Mouse (Mus musculus) cerebellum, postnatal 25 days (tissue): Measurements from ENCODE around the gene Rbm12b1.
A peak's percentile ranks its signal among the peaks of the same experiment; 100 is the strongest.
"Not testable (repeated sequence)": the region's sequence is repeated elsewhere in the genome, so short reads cannot be mapped to it uniquely, and the experiment has no call there.

ENCODE experiments used
- DNase-seq, 2 experiments: peaks; one replicate each; pipeline ENCODE4 v3.0.0; 2021; ENCODE audit warnings: mixed read lengths in 2 of 2

The Rbm12b1 gene

GRCm38 (mm10) chr4:12140141-12140567 is at the start of gene Rbm12b1:
Gene Rbm12b1 (plus strand): TSS chr4:12140264.
- DNase-seq, result peak; percentile 83 to 85

DNA sequence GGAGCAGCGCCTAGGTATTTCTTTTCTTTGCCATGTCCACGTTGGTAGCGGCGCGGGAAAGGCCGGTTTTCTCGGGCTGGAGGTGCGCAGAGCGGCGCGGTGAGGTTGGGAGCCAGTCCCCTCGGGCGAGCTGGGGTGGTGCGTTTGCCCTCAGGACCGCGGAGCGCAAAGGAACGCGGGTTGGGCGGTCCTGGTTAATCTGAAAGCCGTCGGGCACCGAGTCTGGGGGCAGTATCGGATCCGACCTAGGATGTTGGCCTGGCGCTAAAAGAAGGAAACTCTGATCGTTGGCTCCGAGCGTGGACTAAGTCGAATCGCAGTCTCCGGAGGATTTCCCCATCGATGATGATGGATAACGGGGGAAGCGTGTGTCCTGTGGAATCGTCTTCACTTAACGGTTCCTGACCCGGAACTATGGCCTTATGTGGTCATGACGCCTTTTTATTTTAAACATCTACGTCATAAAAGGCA is 563 bp downstream of the Rbm12b1 start:
- peak; percentile 34 to 51 for DNase-seq

DNA sequence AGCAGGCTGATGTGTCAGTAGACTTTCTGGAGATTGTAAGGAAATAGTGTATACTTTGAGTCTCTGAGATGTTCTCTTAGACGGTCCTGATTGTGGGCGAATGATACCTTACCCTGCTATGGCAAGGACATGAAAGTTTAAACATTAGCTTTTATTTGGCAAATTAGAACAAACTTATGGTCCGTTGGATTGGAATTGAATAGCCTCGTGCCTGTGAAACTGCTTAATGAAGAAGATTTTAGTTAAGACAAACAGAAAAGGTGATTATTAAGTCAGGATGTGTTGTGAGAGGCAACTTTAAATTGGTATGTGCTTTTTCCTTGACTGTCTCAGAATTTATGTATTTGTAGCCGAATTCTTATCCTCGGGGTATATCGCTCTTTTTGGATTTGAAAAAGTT is 1.5 kb downstream of the Rbm12b1 start:
- not testable (repeated sequence) for DNase-seq

DNA sequence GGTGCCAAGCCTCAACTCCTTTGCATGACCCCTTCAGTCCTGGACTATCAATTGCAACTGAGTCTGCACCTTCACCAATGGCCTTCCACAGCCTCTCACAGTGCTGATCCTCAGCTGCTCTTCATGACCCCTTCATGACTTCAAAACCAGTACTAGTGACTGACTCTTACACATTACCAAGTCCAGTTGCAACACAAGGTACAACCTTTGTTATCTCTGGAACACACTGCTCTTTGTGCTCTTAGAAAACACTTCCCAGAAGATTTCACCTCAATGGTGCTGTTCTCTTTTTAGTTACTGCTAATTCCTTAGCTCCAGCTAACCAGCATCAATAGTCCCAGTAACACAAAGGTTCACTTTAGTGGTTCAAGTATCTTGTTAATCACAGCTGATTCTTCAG is 7.6 kb downstream of the Rbm12b1 start:
- DNase-seq, result no peak

GRCm38 (mm10) chr4:12170986-12171317 is 30.9 kb downstream of the Rbm12b1 start:
- DNase-seq, result no peak

DNA sequence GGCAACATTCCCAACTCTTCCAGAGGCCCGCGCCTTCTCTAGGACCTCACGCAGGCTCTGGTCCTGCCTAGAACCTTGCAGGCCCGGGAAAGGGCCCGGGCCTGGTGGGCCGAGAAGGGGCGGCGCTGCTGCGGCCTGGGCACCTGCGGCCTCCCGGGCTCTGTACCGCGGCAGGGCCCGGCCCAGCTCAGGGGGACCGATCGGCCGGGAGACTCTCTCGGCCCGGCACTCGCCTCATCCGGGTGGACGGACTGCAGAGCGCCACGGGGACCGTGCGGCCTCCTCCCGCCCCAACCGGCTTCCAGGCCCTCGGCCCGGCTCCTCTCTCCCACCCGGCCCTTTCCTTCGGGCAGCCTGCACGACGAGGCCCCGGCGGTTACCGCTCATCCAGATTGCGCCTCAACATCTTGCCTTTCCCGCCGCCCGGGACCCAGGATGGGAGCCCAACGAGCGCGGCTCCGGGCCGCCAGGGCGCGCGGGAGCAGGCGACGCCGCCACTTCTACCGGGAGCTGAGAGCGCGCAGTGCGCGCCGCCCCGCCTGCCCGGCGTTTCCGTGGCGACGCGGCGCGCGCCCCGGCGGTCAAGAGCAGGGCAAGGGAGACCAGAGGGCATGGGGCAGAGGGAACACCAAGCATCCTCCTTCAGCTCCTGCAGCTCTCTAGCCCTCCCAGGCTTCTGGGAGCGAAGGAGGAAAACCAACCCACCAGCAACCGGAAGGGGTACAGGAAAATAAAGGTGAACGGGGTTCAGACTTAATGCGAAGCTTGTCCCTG is 31.4 kb downstream of the Rbm12b1 start, which contains the start of gene Fam92a:
Gene Fam92a, minus strand, starts transcription at position 698 of the 774 bp plus-strand sequence.
- DNase-seq, result peak; percentile 85 to 87

DNA sequence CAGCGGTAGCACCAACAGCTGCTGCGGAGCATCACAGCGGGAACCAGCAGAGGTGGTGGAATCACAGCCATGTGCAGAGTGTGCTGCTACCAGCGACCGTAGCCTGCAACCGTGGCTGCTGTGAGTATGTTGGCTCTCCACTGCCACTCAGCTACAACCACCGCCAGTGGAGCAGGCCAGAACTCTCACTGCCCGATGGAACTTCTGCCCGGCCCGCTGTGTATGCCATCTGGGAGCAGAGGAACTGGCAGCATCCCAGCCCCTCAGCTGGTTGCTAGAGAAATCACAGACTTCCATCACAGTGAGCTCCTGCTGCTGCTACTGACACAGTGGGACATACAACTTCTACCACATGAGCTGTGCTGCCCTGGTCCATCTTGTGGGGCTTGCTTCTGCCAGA is 38.9 kb downstream of the Rbm12b1 start:
- DNase-seq, result peak; percentile 18 to 32
